In the genomic region with DNA sequence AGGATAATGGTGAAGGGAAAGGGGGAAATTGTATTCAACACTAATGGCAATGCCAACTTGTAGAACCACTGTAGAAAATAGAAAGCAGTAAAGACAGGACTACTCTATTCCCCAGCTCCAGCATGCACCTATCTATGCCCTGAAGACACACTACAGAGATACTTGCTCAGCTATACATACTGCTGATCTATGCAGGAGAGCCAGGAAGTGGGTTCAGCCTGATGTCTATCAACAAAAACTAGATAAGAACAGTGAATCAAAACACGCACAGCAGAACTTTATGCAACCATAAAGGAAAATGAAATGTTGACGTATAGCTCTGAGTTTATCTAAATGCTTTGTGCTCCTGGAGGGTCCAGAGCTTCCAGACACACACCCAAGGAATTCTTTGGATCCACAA, we compare ENCODE assay signal across 29 mouse cellular contexts. TPM values are rescaled to one million over a fixed set of nuclear protein-coding genes. Genes with fewer than 3 reads are reported as not detected.
A peak's percentile ranks its signal among the peaks of the same experiment; 100 is the strongest.
DNase-seq lines count a peak whose midpoint lies in the region; ATAC-seq and TF ChIP-seq lines count a peak whose summit lies in the region.
"Had no signal": no experiment of that assay in that cellular context is flagged by ENCODE, and none has a peak within 500 bp of the region (broad histone marks: within the 10 kb centered on the region; RNA-seq: fewer than 3 reads in every experiment).

No protein-coding gene starts in this region.

- no peaks in the 10 kb centered on the region for H3K4me1 ChIP-seq in thymus, adult 2 months (replicated peaks; ENCODE audit: control insufficient read depth, insufficient read depth, low read length)
- H3K4me1 ChIP-seq: embryonic facial prominence, embryonic 12.5 days; embryonic facial prominence, embryonic 15.5 days; heart, embryonic 12.5 days; heart, embryonic 15.5 days; intestine, embryonic 15.5 days had no signal

- H3K27ac ChIP-seq in thymus, adult 2 months (ENCODE audit: control insufficient read depth, insufficient read depth, low read length), result no peak overlapping the region
- H3K27ac ChIP-seq: embryonic facial prominence, embryonic 12.5 days; embryonic facial prominence, embryonic 15.5 days; gastrocnemius, adult 2 months; heart, embryonic 15.5 days; hindbrain, embryonic 14.5 days; hindbrain, postnatal 0 days; intestine, embryonic 15.5 days had no signal

- no peak for TF ChIP-seq POLR2A in thymus, adult 2 months (IDR thresholded peaks at IDR 0.05; ENCODE audit: control insufficient read depth, extremely low read depth, insufficient read depth, low read length, poor library complexity)

- no peak overlapping the region for H3K4me3 ChIP-seq in thymus, adult 2 months (ENCODE audit: control insufficient read depth, insufficient read depth, low read length)
- H3K4me3 ChIP-seq: embryonic facial prominence, embryonic 12.5 days; embryonic facial prominence, embryonic 15.5 days; gastrocnemius, adult 2 months; heart, embryonic 12.5 days; heart, embryonic 15.5 days; intestine, embryonic 15.5 days had no signal

- no peaks in the 10 kb centered on the region for H3K27me3 ChIP-seq in thymus, adult 2 months (ENCODE audit: control insufficient read depth, insufficient read depth, low read length)
- H3K27me3 ChIP-seq: embryonic facial prominence, embryonic 12.5 days; embryonic facial prominence, embryonic 15.5 days; heart, embryonic 12.5 days; heart, embryonic 15.5 days; intestine, embryonic 15.5 days had no signal

- peak; percentile 94 for ATAC-seq in CD4-positive, CD25-positive, alpha-beta regulatory T cell, adult 4 months
- ATAC-seq: hindbrain, postnatal 0 days; intestine, embryonic 15.5 days had no signal

- TF ChIP-seq CTCF in thymus, adult 2 months (IDR thresholded peaks at IDR 0.05; ENCODE audit: borderline replicate concordance, control insufficient read depth, extremely low read depth, insufficient read depth, low read length, poor library complexity), result no peak

- WGBS in thymus, adult 2 months, result 13% methylated on average over 2 of the region's 2 CpGs

- H3K36me3 ChIP-seq in thymus, adult 2 months (ENCODE audit: control insufficient read depth, insufficient read depth, low read length), result no peaks in the 10 kb centered on the region
- H3K36me3 ChIP-seq: embryonic facial prominence, embryonic 12.5 days; embryonic facial prominence, embryonic 15.5 days; heart, embryonic 12.5 days; heart, embryonic 15.5 days; intestine, embryonic 15.5 days had no signal

- DNase-seq in thymus, adult 2 months, result peak; percentile 12
- no peak for DNase-seq in thymus, postnatal 14 days
- peak; percentile 69 for DNase-seq in induced T-regulatory cell, adult 2 months (ENCODE audit: low read depth)
- no peak for DNase-seq in lung, postnatal 10 days
- DNase-seq in right cerebral cortex, postnatal 10 days (ENCODE audit: low spot score in 2 of 2), result no peak
- no peak for DNase-seq in right cerebral cortex, postnatal 36 days (ENCODE audit: low spot score in 2 of 2)
- DNase-seq: adrenal gland, postnatal 10 days; adrenal gland, postnatal 36 days; cerebellum, adult 18-20 months; cerebellum, adult 9-10 months; cerebellum, postnatal 14 days; gastrocnemius, adult 2 months; gastrocnemius, postnatal 14 days; heart, adult 18-20 months; heart, postnatal 14 days; heart, postnatal 4 days; kidney, adult 11 months had no signal

RNA-seq across cellular contexts. Expression of gene Ear6, which starts 10.7 kb away (rescaled TPM):
- polyA plus RNA-seq in thymus, adult 2 months (2012; rRNA removed), result 0.82 and 1.8 TPM in 2 replicates
- not detected for polyA plus RNA-seq in CD4-positive, CD25-positive, alpha-beta regulatory T cell, adult 4 months (2017; shearing (Covaris generic))
- polyA plus RNA-seq: C2C12; embryonic facial prominence, embryonic 12.5 days; embryonic facial prominence, embryonic 15.5 days; forebrain, embryonic 11.5 days; forebrain, embryonic 14.5 days; heart, embryonic 12.5 days; heart, embryonic 15.5 days; hindbrain, embryonic 11.5 days; hindbrain, embryonic 14.5 days; hindbrain, postnatal 0 days had no signal

RNA-seq across cellular contexts. Expression of gene Mettl17, which starts 41.9 kb away (rescaled TPM):
- 50.4 and 56.7 TPM in 2 replicates for polyA plus RNA-seq in thymus, adult 2 months (2012; rRNA removed)
- polyA plus RNA-seq in CD4-positive, CD25-positive, alpha-beta regulatory T cell, adult 4 months (2017; shearing (Covaris generic)), result 10 to 100 TPM; 55.1 to 85.6 TPM

RNA-seq across cellular contexts. Expression of gene AY358078, which starts 42.9 kb away (rescaled TPM):
- polyA plus RNA-seq in thymus, adult 2 months (2012; rRNA removed), result not detected in 2 replicates
- not detected for polyA plus RNA-seq in CD4-positive, CD25-positive, alpha-beta regulatory T cell, adult 4 months (2017; shearing (Covaris generic))
- polyA plus RNA-seq: C2C12; embryonic facial prominence, embryonic 12.5 days; embryonic facial prominence, embryonic 15.5 days; forebrain, embryonic 11.5 days; forebrain, embryonic 14.5 days; heart, embryonic 12.5 days; heart, embryonic 15.5 days; hindbrain, embryonic 11.5 days; hindbrain, embryonic 14.5 days; hindbrain, postnatal 0 days; intestine, embryonic 15.5 days had no signal

RNA-seq across cellular contexts. Expression of gene Slc39a2, which starts 49.9 kb away (rescaled TPM):
- 0.84 and 1.5 TPM in 2 replicates for polyA plus RNA-seq in thymus, adult 2 months (2012; rRNA removed)
- polyA plus RNA-seq in CD4-positive, CD25-positive, alpha-beta regulatory T cell, adult 4 months (2017; shearing (Covaris generic)), result under 1 TPM; 0.39 to 0.71 TPM

Comparison
In these comparisons a context has a peak if more than half of its experiments do, and no peak if none do; other contexts are left out.
1. DNase-seq: peak in thymus, adult 2 months (single experiment) and induced T-regulatory cell, adult 2 months (single experiment); none in thymus, postnatal 14 days (single experiment), lung, postnatal 10 days (single experiment), right cerebral cortex, postnatal 10 days (0 of 2) and right cerebral cortex, postnatal 36 days (0 of 2).